Mouse (Mus musculus) left cerebral cortex, postnatal 36 days (tissue): ENCODE results near the gene Clint1. TPM values are rescaled to one million over a fixed set of nuclear protein-coding genes. Genes with fewer than 3 reads are reported as not detected.
"Not testable (repeated sequence)": the region's sequence is repeated elsewhere in the genome, so short reads cannot be mapped to it uniquely, and the experiment has no call there.

Experiments
- DNase-seq, 2 experiments: peaks; one replicate each; pipeline ENCODE4 v3.0.0; 2021 to 2022; ENCODE audit warnings: low spot score in 2 of 2, mixed read lengths in 1 of 2
- intact Hi-C: fragments of 180-260 bp; cut with DNase I; formaldehyde crosslinking; loops from one replicate; pipeline ENCODE4 v1.15.1; 2025
- total RNA-seq, 2 experiments: library from RNA; stranded (reverse); gene quantifications; 2 replicates each; pipeline ENCODE4 v1.2.3; 2021

Clint1 gene
- total RNA-seq, 2 experiments from 2014 or later, result 48.6 to 55.2 TPM

GRCm38 (mm10) chr11:45879366-45879765 is 27.5 kb downstream of the Clint1 start:
- intact Hi-C loops, DNase-seq: not testable (repeated sequence)

- no peak for DNase-seq
- intact Hi-C loops, result loop anchor here (5.0 to 10.0 kb wide), 4 partner anchors 86 to 1269 kb away; no protein-coding TSS in a partner anchor
Observed at GRCm38 (mm10) chr11:45881026-45881682, 29.3 kb downstream of the Clint1 start.

- DNase-seq, result no peak
- intact Hi-C loops, result loop anchor here (5.0 to 10.0 kb wide), 4 partner anchors 87 to 1269 kb away; no protein-coding TSS in a partner anchor
Observed at GRCm38 (mm10) chr11:45881683-45882068, 29.8 kb downstream of the Clint1 start.

GRCm38 (mm10) chr11:45883270-45883931 is 31.6 kb downstream of the Clint1 start:
- intact Hi-C loops, result loop anchor here (5.0 to 10.0 kb wide), 4 partner anchors 89 to 1271 kb away; no protein-coding TSS in a partner anchor
- DNase-seq, result no peak

- DNase-seq, result no peak
- intact Hi-C loops, result loop anchor here (5.0 to 10.0 kb wide), 4 partner anchors 89 to 1272 kb away; no protein-coding TSS in a partner anchor
Observed at GRCm38 (mm10) chr11:45884029-45884428, 32.2 kb downstream of the Clint1 start.

- intact Hi-C loops, result loop anchor here (10.0 kb wide), 3 partner anchors 91 to 211 kb away; no protein-coding TSS in a partner anchor
- no peak for DNase-seq
Observed at GRCm38 (mm10) chr11:45885606-45886230, 33.9 kb downstream of the Clint1 start.

- intact Hi-C loops, result loop anchor here (10.0 kb wide), 3 partner anchors 92 to 212 kb away; no protein-coding TSS in a partner anchor
Observed at GRCm38 (mm10) chr11:45886596-45886995, 34.7 kb downstream of the Clint1 start.

GRCm38 (mm10) chr11:45888471-45889030 is 36.7 kb downstream of the Clint1 start:
- no peak for DNase-seq
- intact Hi-C loops, result loop anchor here (10.0 kb wide), 3 partner anchors 94 to 214 kb away; no protein-coding TSS in a partner anchor

More at GRCm38 (mm10) chr11:45886596-45886995, 34.7 kb downstream of the Clint1 start:
- no peak for DNase-seq

GRCm38 (mm10) chr11:45889981-45890380 is 38.1 kb downstream of the Clint1 start:
- intact Hi-C loops, result loop anchor here (10.0 kb wide), 3 partner anchors 95 to 215 kb away; no protein-coding TSS in a partner anchor
- no peak for DNase-seq

- intact Hi-C loops, result no loop called here
- no peak for DNase-seq
Observed at GRCm38 (mm10) chr11:45890423-45890822, 38.6 kb downstream of the Clint1 start.

- no peak for DNase-seq
- intact Hi-C loops, result no loop called here
Observed at GRCm38 (mm10) chr11:45892861-45893360, 41.1 kb downstream of the Clint1 start.

- no peak for DNase-seq
- intact Hi-C loops, result no loop called here
Observed at GRCm38 (mm10) chr11:45897392-45897791, 45.5 kb downstream of the Clint1 start.

- intact Hi-C loops, result no loop called here
- no peak for DNase-seq
Observed at GRCm38 (mm10) chr11:45900233-45901015, 48.6 kb downstream of the Clint1 start.

- DNase-seq, result no peak
- intact Hi-C loops, result no loop called here
Observed at GRCm38 (mm10) chr11:45906109-45906786, 54.4 kb downstream of the Clint1 start.

GRCm38 (mm10) chr11:45907301-45907700 is 55.5 kb downstream of the Clint1 start:
- intact Hi-C loops, result no loop called here
- DNase-seq, result no peak

GRCm38 (mm10) chr11:45908070-45908469 is 56.2 kb downstream of the Clint1 start:
- intact Hi-C loops, result no loop called here
- DNase-seq, result no peak

GRCm38 (mm10) chr11:45908894-45909293 is 57.0 kb downstream of the Clint1 start:
- intact Hi-C loops, result no loop called here
- DNase-seq, result no peak

- DNase-seq, result no peak
- intact Hi-C loops, result no loop called here
Observed at GRCm38 (mm10) chr11:45910701-45911100, 58.9 kb downstream of the Clint1 start.
